Mouse (Mus musculus): ENCODE measurements around the gene Plekha5.

Plekha5 gene

DNA sequence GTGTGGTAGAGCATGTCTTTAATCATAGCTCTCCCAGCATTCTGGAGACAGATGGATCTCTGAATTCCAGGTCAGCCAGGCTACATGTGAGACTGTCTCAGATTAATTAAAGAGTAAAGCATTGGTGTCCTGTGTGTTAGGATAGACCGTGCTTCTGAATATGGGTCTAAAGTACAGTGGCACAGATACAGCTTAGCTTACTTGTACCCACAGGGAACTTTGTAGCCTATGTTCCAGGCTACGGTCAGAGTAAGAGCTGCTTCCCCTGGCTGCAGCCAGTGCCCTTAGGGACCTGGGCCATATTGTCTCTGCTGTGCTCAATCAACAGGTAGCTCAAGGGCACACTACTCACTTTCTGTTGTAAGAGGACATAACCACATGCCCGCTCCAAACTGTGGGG lies 30.5 kb downstream of the Plekha5 start:
- in situ Hi-C loops (cut with MboI; ENCODE audit: unreplicated experiment in 2 of 2) = no loop called here

DNA sequence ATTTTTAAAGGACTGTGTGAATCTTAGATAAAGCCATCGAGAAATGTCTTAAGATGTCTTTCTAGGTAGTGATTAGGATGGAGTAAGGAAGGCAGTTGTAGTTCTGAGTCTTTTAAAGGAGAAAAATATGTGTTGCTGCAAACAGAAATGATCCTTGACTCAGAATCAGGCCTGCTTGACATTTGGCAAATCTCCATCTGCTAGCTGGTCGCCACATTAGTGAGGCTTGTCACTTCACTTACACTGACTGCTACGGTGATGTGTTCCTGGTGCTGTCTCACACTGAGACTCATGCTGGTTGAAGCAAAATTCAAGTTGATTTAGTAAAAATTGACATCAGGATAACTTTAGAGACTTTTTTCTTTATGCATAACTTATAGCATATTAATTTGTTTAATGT lies 32.0 kb downstream of the Plekha5 start:
- in situ Hi-C loops (cut with MboI; ENCODE audit: unreplicated experiment in 2 of 2) = no loop called here

DNA sequence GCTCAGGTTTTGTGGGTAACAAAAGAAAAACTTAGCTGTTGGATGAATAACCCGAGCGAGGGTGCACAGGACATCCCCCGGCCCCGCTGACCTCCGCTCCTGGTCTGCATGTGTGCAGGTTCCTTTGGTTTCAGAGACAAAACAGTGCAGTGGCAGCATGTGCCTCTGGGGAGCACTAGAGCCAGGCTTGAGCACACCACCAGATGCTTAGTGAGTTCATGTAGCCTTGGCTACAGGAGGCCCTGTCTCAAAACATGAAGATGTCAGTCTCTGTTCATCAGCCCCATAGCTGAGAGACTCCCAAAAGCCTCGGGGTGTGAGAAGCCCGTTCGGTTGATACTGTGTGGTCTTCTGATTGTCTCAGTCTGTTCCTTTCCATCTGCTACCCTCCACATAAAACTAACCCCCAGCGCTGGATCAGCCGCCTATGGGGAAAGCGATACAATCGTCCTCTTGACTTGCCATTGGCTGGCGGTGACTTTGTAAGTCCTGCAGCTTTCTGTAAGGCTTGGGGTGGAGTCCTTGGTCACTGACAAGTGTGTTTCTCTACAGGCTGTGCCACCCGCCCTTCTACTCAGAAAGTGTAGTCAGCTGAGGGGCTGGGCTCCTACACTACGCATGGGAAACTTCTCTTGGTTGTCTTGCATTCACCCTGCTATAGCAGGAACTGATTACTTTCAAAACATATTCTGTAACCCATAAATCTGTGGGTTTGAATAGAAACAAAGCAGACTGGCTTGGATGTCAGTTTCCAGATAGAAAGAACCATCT lies 32.7 kb downstream of the Plekha5 start:
- in situ Hi-C loops (cut with MboI; ENCODE audit: unreplicated experiment in 2 of 2) = no loop called here

DNA sequence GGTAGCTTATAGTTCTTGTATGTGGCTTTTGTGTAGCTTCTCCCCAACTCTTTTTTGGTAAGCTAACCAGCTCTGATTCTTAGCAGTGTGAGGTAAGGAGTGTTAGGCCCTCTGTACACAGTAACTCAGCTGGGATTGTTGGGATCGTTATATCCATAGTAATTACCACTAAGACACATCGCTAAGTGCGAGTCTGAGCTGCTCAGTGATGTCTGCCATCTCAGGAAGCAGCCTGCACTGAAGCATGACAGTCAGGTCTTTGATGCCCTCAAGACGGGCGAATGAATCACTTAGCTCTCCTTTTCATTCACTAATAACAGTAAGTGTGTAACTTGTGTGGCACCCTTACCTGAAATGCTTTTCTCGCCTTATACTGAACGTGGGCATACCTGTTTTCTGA lies 36.5 kb downstream of the Plekha5 start:
- in situ Hi-C loops (cut with MboI; ENCODE audit: unreplicated experiment in 2 of 2) = no loop called here

DNA sequence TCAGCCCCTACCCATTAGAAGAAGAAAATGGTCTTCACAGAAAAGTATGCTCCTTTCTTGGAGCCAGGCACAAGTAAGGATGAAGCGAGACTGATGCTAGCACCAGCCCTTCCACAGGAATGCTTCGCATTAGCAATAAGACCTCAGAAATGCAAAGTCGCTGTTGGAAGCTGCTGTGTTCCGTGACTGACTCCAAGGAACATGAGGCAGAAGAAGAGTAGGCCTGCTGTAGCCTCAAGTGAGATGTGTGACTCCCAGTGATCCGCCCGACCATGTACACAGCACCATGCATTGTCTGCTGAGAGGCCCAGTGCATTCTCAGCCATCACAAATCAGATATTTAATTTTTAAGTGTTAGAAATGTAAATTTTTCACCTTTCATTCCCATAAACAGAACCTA lies 41.0 kb downstream of the Plekha5 start:
- in situ Hi-C loops (cut with MboI; ENCODE audit: unreplicated experiment in 2 of 2) = no loop called here

DNA sequence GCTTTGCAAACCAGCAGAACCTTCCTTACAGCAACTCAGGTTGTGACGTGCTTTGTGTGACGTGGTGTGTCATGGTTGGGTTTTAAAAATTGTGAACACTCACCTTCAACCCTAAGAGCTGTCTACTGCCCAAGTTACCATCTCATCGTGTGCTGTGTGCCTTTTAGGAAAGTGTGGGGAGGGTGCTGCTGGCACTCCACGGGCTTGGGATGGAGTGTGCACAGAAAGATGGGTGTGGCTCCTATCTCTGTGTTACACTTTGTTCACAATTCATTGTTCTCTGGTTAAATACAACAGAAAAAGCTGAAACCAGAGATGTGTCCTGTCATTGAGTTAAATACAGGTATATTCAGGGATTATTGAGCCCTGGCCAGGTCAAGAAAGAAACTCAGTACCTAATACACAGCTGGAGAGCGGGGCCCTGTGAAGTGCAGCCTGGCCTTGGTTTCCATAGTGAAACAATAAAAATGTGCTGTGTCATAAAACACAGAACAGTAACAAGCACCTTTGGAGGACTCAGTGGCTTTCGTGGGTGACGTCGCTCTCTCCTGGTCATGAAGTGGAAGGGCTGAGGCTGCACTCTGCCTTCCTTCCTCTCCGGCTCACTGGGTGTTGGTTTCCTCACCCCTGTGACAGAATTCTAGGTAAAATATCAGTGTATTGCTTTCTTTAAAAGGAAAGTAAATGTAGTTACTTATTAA lies 42.2 kb downstream of the Plekha5 start:
- in situ Hi-C loops (cut with MboI; ENCODE audit: unreplicated experiment in 2 of 2) = no loop called here

DNA sequence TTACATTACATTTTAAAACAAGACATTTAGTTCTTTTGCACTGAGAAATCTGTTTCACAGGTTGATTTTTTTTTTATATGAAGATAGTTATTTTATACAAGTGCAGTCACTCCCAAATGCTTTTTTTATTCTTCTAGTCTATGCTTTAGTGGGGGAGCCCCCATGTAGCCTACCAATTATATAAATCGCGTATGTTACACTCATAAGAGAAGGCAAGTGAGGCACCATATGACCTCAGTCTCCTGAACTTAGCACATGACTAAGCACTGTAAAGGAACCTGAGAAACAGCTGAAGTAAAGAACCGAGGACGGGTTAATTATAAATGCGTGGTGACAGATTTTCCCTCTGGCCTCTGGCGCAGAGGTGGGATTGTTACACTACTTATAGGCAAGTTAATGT lies 43.0 kb downstream of the Plekha5 start:
- in situ Hi-C loops (cut with MboI; ENCODE audit: unreplicated experiment in 2 of 2) = no loop called here

DNA sequence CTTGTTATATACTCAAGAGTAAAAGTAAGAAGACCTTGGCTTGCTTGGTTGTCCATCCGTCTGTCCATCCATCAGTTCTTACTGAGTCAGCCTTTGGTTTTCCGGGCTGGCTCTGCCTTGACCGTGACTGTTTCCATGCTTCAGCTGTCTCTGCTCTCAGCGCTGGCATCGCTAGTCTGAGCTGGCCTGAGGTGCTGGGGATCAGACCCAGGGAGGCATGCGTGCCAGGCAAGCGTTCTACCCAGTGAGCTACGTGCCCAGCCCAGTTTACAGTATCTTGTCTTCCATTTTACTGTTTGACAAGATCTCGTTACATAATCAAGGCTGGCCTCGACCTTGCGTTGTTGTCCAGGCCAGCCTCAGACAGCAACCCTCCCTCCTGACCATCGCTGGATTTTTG lies 44.0 kb downstream of the Plekha5 start:
- in situ Hi-C loops (cut with MboI; ENCODE audit: unreplicated experiment in 2 of 2) = no loop called here

DNA sequence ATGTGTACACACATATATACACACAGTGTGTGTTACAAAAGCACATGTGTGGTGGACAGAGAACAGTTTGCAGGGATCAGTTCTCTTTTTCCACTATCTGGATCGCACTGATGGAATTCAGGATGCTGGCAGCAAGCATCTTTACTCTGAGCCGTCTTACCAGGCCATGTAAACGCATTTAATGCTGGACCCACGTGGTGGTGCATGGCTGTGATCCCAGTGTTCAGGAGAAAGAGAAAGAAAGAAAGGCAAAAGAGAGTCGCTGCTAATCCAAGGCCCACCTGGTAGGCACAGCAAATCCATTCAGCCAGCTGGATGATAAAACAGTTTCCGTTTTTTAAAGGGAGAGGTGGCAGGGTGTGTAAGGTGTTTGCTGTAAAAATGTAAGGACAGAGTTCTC lies 45.9 kb downstream of the Plekha5 start:
- in situ Hi-C loops (cut with MboI; ENCODE audit: unreplicated experiment in 2 of 2) = loop anchor here (5.0 to 10.0 kb wide), 2 partner anchors 243 to 245 kb away; no protein-coding TSS in a partner anchor

DNA sequence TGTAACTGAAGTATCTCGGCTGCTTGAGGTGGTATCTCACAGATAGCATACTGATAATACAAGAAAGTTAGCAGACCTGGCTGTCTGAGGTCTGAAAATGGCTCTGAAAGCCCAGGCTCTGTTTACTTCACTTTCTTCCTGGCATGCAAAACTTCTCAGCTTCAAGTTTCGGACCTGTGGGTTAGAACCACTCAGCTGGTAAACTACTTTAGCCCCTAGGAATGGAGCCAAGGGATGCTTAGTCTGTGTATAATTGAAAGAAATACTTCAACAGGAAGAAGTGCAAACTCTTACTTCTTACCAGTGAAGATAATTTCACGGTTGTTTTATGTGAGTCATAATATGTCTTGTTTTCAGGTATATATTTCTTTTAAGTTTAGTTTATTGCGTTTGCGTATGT lies 47.9 kb downstream of the Plekha5 start:
- in situ Hi-C loops (cut with MboI; ENCODE audit: unreplicated experiment in 2 of 2) = loop anchor here (5.0 to 10.0 kb wide), 2 partner anchors 241 to 243 kb away; no protein-coding TSS in a partner anchor

DNA sequence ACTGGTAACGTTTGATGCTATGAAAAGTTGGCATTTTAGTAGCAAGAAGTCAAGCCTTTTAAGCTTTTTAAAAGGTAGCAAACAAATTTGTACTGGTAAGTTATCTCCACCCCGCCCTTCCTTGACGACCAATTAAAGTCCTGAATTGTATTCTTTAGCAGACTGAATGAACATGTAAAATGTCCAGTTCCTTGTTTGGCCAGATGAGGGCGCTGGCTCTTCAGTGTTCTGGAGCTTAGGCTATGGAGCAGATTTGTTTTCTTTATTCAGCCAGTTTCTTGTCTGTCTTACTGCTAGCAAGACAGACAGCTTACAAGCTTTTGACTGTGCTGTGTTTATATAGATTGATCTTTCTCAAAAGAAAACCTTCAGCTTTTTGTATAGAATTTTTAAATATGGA lies 48.5 kb downstream of the Plekha5 start:
- in situ Hi-C loops (cut with MboI; ENCODE audit: unreplicated experiment in 2 of 2) = loop anchor here (5.0 to 10.0 kb wide), 2 partner anchors 240 to 242 kb away; no protein-coding TSS in a partner anchor

DNA sequence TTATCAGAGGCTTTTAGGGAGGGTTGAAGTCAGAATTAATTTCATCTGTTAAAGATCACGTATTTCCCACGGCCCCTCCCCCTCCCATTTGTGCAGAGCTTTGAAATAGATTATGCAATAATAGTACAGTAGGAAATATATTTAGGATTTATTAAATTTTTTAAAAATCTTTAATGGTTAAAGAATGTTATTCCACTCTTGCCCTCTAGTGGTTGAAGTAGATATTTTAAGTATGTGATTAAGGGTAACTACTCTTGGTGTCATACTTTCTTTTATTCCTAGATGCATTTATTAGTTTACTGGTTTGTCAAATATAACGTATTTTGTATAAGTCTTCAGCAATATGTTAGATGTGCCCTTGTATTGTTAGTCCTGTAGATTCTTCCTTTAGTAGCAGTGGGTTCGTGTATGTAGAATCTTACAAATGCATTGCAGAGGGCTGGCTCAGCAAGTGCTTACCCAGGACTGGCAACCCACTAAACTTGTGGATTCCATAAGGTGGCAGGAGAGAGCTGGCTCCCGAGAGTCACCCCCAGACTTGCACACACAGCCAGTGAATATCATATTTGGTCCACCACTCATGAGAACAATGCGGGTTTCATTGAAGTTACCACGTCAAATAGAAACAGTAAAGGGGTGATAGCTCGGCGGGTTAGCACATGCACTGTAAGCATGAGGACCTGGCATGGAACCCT lies 51.7 kb downstream of the Plekha5 start:
- in situ Hi-C loops (cut with MboI; ENCODE audit: unreplicated experiment in 2 of 2) = loop anchor here in 1 of 2 experiments (10.0 kb wide), 1 partner anchor 239 kb away; no protein-coding TSS in a partner anchor

DNA sequence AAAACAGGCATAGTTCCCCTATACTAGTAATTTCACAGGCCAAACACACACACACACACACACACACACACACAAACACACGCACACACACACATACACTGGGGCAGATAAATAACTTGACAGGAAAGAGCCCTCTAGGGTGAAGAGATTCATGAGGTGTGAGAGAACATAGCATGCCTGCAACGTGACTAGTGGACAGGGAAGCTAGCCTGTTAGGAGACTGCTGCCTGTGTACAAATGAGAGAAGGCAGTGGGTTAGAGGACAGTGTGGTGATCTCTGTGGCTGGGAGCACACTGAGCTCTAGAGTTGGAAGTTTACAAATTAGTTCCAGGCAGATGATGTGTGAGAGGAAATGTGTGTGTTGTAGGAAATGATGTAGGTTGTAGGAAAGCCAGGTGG lies 53.1 kb downstream of the Plekha5 start:
- in situ Hi-C loops (cut with MboI; ENCODE audit: unreplicated experiment in 2 of 2) = loop anchor here in 1 of 2 experiments (10.0 kb wide), 1 partner anchor 238 kb away; no protein-coding TSS in a partner anchor

DNA sequence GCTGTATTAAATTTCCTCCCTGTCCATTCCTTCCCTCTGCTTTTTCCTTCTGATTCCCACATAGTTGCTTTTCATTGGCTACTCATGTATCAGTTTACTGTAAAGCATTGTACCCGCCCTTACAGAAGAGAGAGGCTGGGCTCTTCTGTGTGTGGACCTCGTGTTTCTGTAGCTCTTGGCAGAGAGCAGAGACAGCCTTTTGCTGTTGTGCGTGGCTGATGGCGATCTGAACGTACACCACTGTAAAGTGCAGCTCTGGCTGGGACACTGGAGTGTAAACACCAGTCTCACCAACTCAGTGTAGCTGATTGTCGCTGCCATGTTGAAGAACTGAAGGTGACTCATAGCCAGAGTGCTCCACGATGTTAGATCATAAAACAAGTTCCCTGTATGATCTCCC lies 54.2 kb downstream of the Plekha5 start:
- in situ Hi-C loops (cut with MboI; ENCODE audit: unreplicated experiment in 2 of 2) = loop anchor here in 1 of 2 experiments (10.0 kb wide), 1 partner anchor 237 kb away; no protein-coding TSS in a partner anchor

DNA sequence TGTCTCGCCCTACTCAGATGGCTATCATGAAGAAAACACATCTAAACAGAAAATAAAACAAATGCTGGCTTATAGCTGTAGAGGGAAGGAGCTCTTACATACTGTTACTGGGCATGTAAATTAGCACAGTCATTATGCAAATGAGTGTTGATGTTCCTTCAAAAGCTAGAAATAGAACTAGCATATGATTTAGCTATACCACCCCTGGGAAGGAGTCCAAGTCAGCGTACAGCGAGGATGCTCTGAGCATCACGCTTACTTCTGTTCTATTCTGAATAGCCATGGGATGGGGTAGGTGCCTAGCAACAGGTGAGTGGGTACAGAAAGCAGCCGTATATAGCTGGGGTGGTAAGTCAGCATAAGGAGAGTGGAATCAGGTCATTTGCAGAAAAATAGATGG lies 55.1 kb downstream of the Plekha5 start:
- in situ Hi-C loops (cut with MboI; ENCODE audit: unreplicated experiment in 2 of 2) = loop anchor here in 1 of 2 experiments (10.0 kb wide), 1 partner anchor 236 kb away; no protein-coding TSS in a partner anchor

DNA sequence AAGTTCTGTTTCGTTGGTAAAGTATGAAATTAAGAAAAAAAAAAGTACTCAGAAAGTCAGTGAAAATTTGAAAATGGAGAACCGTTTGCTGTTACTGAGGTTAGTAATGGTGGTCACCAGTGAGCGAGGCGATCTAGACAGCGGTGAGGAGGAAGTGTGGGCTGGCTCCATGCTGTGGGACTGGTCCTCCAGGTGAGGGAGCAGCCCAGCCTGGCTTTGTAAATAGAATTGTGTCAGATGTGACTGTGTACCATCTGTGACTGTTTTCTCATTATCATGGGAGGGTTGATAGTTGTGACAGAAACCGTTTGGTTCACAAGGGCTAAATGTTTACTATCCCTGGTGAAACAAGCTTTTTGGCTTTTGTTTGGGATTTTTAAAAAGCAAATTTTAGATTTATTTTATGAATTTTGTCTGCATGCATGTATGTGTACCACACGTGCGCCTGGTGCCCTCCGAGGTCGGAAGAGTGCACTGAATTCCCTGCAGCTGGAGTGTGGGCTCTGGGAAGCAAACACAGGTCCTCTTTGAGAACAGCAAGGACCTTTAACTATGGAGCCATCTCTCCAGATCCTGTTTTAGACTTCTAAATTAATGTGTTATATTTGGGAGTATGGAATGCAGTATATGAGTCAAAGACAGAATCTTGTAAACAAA lies 56.7 kb downstream of the Plekha5 start:
- in situ Hi-C loops (cut with MboI; ENCODE audit: unreplicated experiment in 2 of 2) = no loop called here

DNA sequence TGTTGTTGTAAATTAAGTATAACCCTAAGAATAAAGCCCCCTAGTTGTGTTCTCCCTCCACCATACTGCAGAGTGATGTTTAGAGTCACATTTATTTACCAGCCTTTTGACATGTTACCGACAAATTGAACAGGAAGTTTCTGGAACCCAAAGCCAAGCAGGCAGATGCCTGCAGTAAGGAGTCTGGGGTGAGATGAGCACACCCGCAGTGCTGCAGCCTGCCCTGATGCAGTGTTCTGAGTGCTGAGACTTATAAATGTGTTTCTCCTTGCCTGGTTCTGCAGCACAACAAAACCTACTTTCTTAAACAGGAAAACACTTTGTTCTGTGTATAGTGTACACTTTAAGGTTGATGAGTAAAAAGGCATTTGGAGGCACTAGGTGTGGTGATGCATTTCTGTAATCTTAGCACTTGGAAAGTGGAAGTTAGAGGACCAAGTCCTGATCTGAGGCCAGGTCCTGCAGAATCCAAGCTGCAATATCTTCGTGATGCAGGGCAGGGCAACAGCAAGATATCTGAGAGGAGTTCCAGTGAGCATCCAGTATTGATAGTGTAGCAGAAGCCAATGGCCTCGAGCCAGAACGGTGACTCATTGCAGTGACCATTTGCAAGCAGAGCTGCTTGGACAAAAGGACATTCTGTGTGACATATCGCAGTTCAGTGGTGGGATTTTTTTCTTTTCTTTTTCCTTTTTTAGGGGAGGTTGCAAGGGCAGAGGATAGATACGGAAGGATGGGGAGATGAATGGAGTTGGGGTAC lies 58.0 kb downstream of the Plekha5 start:
- in situ Hi-C loops (cut with MboI; ENCODE audit: unreplicated experiment in 2 of 2) = no loop called here

DNA sequence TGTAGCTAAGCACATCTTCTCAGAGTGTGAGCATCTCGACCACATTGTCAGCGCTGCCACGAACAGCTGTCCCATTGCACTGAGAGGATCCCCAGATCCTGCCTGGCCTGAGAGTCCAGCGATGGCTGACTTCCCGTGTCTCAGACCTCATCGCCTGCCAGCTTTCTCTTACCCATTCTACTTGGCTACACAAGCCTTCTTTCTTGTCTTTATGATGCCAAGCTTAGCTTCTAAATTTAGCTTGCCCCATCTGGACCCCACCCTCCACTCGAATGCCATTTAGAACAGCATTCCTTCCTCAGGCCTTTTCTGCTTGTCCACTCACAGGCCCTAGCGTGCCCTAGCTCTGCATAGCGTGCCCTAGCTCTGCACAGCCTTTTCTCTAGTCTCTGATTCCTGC lies 60.3 kb downstream of the Plekha5 start:
- in situ Hi-C loops (cut with MboI; ENCODE audit: unreplicated experiment in 2 of 2) = no loop called here

DNA sequence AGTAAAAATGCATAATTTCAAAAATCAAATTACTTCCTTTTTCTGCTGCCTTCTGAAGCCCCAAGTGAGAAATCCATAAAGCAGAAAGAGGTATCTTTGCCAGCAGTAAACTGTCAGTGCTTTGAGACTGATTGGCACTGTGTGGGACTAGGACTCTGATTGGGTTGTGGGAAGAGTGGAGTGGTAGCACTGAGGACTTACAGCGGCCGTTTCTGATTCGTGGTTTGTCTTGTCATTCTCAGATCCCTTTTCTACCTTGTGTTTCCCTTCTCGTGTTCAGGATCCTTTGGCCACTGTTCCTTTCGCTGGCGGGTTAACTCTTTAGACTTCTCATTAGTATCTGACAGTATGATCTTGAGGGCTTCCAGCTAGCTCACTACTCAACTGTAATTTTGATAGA lies 61.8 kb downstream of the Plekha5 start:
- in situ Hi-C loops (cut with MboI; ENCODE audit: unreplicated experiment in 2 of 2) = no loop called here

DNA sequence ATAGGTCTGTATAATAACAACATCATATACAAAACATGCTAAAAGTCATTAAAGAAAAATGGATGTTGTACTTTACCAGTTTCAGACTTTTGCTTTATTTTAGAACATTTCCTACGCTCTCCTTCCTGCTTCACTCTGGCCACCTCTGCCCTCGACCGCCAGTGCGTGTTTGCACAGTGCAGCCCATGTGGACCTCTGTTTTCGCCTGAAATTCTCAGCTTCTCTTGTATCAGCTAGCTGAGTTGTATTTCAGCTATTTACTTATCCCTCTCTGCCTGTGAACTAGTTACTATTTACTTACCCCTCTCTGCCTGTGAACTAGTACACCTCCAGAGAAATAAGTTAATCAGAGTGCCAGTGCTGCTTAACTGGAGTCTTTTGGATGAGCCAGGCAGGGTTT lies 62.8 kb downstream of the Plekha5 start:
- in situ Hi-C loops (cut with MboI; ENCODE audit: unreplicated experiment in 2 of 2) = no loop called here

Data from v-Abl transformed pro-B cells (cell line).